ENCODE assay signal across 23 mouse cellular contexts in the genomic region with DNA sequence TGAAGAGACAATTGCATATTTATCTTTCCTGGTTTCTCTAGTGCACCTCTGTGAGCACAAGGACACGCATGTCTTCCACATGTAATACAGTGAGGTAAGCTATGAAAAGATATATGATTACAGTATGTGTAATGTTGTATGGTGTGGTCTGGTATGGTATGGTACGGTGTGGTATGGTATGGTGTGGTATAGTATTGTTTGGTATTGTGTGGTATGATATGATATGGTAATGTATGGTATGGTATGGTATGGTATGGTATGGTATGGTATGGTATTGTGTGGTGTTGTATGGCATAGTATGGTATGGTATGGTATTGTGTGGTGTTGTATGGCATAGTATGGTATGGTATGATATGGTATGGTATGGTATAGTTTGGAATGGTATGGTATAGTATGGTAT.
"Had no signal": no experiment of that assay in that cellular context is flagged by ENCODE, and none has a peak within 500 bp of the region (broad histone marks: within the 10 kb centered on the region; RNA-seq: fewer than 3 reads in every experiment).

No protein-coding gene starts in this region.

- H3K4me1 ChIP-seq: forebrain, embryonic 15.5 days; heart, embryonic 10.5 days; heart, embryonic 13.5 days; heart, embryonic 15.5 days; limb, embryonic 13.5 days; limb, embryonic 15.5 days had no signal

- H3K4me3 ChIP-seq: forebrain, embryonic 15.5 days; heart, adult 2 months; heart, embryonic 10.5 days; heart, embryonic 13.5 days; heart, embryonic 15.5 days; limb, embryonic 13.5 days; limb, embryonic 15.5 days had no signal

- H3K9me3 ChIP-seq: forebrain, embryonic 15.5 days; heart, embryonic 10.5 days; heart, embryonic 13.5 days; heart, embryonic 15.5 days; limb, embryonic 13.5 days; limb, embryonic 15.5 days had no signal

- H3K4me2 ChIP-seq: forebrain, embryonic 15.5 days; heart, embryonic 13.5 days; heart, embryonic 15.5 days; hindbrain, embryonic 14.5 days; limb, embryonic 13.5 days; limb, embryonic 15.5 days had no signal

- ATAC-seq: forebrain, embryonic 15.5 days; forebrain, postnatal 0 days; hindbrain, embryonic 16.5 days; intestine, embryonic 16.5 days had no signal

- H3K9ac ChIP-seq: forebrain, embryonic 15.5 days; forebrain, postnatal 0 days; heart, embryonic 13.5 days; heart, embryonic 15.5 days; hindbrain, embryonic 14.5 days; limb, embryonic 13.5 days; limb, embryonic 15.5 days had no signal

- H3K27me3 ChIP-seq: forebrain, embryonic 15.5 days; heart, embryonic 13.5 days; heart, embryonic 15.5 days; limb, embryonic 13.5 days; limb, embryonic 15.5 days had no signal

- H3K27ac ChIP-seq: forebrain, embryonic 15.5 days; heart, adult 2 months; heart, embryonic 10.5 days; heart, embryonic 13.5 days; heart, embryonic 15.5 days; hindbrain, embryonic 14.5 days; limb, embryonic 13.5 days; limb, embryonic 15.5 days had no signal

- H3K36me3 ChIP-seq: forebrain, embryonic 15.5 days; heart, embryonic 10.5 days; heart, embryonic 13.5 days; heart, embryonic 15.5 days; limb, embryonic 13.5 days; limb, embryonic 15.5 days had no signal

- DNase-seq: forebrain, postnatal 0 days; gastrocnemius, postnatal 14 days; gastrocnemius, postnatal 36 days; heart, adult 11 months; heart, adult 2 months; heart, postnatal 14 days; heart, postnatal 36 days; kidney, adult 11 months; kidney, adult 8-10 months; kidney, postnatal 14 days; kidney, postnatal 36 days; layer of hippocampus, adult 9-11 months; layer of hippocampus, postnatal 36 days; left cerebral cortex, postnatal 4 days had no signal
